Mouse (Mus musculus) activated CD4-positive, CD25-positive, alpha-beta regulatory T cell, adult 4 months (primary cell): Measurements from ENCODE around the gene Olfr1495. TPM values are rescaled to one million over a fixed set of nuclear protein-coding genes. Genes with fewer than 3 reads are reported as not detected.
"Not testable (repeated sequence)": the region's sequence is repeated elsewhere in the genome, so short reads cannot be mapped to it uniquely, and the experiment has no call there.

Experiments
- ATAC-seq: one replicate; pipeline ENCODE4 v1.8.0; 2017
- polyA plus RNA-seq, 2 experiments: library from polyadenylated mRNA; unstranded; fragments of 100-300 nt; shearing (Covaris generic); gene quantifications; one replicate each; pipeline ENCODE4 v1.2.1; 2017

The Olfr1495 gene
- not detected for polyA plus RNA-seq

GRCm38 (mm10) chr19:13764306-13764705 is at the start of gene Olfr1495:
Gene Olfr1495 (plus strand): TSS chr19:13764606.
- ATAC-seq = no peak

GRCm38 (mm10) chr19:13722978-13723377 is 41.4 kb upstream of the Olfr1495 start, which contains the start of gene Olfr1493-ps1:
Gene Olfr1493-ps1 (plus strand): TSS chr19:13723278.
- no peak for ATAC-seq

GRCm38 (mm10) chr19:13739428-13739827 is 25.0 kb upstream of the Olfr1495 start, which contains the start of gene Olfr1494:
Gene Olfr1494 (plus strand): TSS chr19:13739728.
- ATAC-seq = no peak

GRCm38 (mm10) chr19:13749366-13749765 is 15.0 kb upstream of the Olfr1495 start:
- ATAC-seq = no peak

GRCm38 (mm10) chr19:13768565-13769276 is 4.3 kb downstream of the Olfr1495 start:
- ATAC-seq = no peak

- no peak for ATAC-seq
These were observed 13.2 kb downstream of the Olfr1495 start, which contains the start of gene Olfr1496 for GRCm38 (mm10) chr19:13777578-13777977. Gene Olfr1496 (plus strand): TSS chr19:13777878.

GRCm38 (mm10) chr19:13798102-13798501 is 33.7 kb downstream of the Olfr1495 start, which contains the start of gene Olfr1497:
Gene Olfr1497 (minus strand): TSS chr19:13798202.
- no peak for ATAC-seq

- ATAC-seq = not testable (repeated sequence)
These were observed 41.1 kb downstream of the Olfr1495 start for GRCm38 (mm10) chr19:13805486-13805885.

GRCm38 (mm10) chr19:13812823-13813222 is 48.4 kb downstream of the Olfr1495 start:
- ATAC-seq = no peak

GRCm38 (mm10) chr19:13818827-13819226 is 54.4 kb downstream of the Olfr1495 start:
- ATAC-seq = no peak

GRCm38 (mm10) chr19:13819347-13819746 is 54.9 kb downstream of the Olfr1495 start, which contains the start of gene Olfr1499:
Gene Olfr1499 (minus strand): TSS chr19:13819447.
- ATAC-seq = no peak

Other genes with a start within 250 kb of the Olfr1495 start
- gene Olfr1480, start 236.7 kb upstream of the Olfr1495 start, polyA plus RNA-seq = not detected
- gene Olfr1484, start 181.1 kb upstream of the Olfr1495 start, polyA plus RNA-seq = not detected
- not detected for gene Olfr1487, start 147.2 kb upstream of the Olfr1495 start, polyA plus RNA-seq
- not detected for gene Olfr1489, start 133.0 kb upstream of the Olfr1495 start, polyA plus RNA-seq
- not detected for gene Olfr1490, start 113.5 kb upstream of the Olfr1495 start, polyA plus RNA-seq
- not detected for gene Olfr1491, start 67.3 kb upstream of the Olfr1495 start, polyA plus RNA-seq
- gene Olfr1493-ps1, start 41.3 kb upstream of the Olfr1495 start, polyA plus RNA-seq = not detected
- not detected for gene Olfr1494, start 24.9 kb upstream of the Olfr1495 start, polyA plus RNA-seq
- gene Olfr1496, start 13.3 kb downstream of the Olfr1495 start, polyA plus RNA-seq = not detected
- not detected for gene Olfr1497, start 33.6 kb downstream of the Olfr1495 start, polyA plus RNA-seq
- under 1 TPM in 1 of 2 experiments, not detected in 1; 0.30 TPM for gene Olfr1499, start 54.8 kb downstream of the Olfr1495 start, polyA plus RNA-seq
- not detected for gene Olfr1500, start 65.9 kb downstream of the Olfr1495 start, polyA plus RNA-seq
- under 1 TPM in 1 of 2 experiments, not detected in 1; 0.49 TPM for gene Olfr1501, start 86.1 kb downstream of the Olfr1495 start, polyA plus RNA-seq
- not detected for gene Olfr1502, start 97.2 kb downstream of the Olfr1495 start, polyA plus RNA-seq
- gene Olfr1504, start 133.3 kb downstream of the Olfr1495 start, polyA plus RNA-seq = not detected
- not detected for gene Olfr1505, start 148.9 kb downstream of the Olfr1495 start, polyA plus RNA-seq